Mouse (Mus musculus) stomach, embryonic 16.5 days (tissue): ENCODE results near the gene Myt1. TPM values are rescaled to one million over a fixed set of nuclear protein-coding genes. Genes with fewer than 3 reads are reported as not detected.
A peak's percentile ranks its signal among the peaks of the same experiment; 100 is the strongest.

ENCODE experiments used
- ATAC-seq: fragments of 200-750 bp; cut with Nextera tagmentation; 2 replicates; pipeline ENCODE4 v1.8.0; 2017; ENCODE audit warnings: moderate number of reproducible peaks, moderate TSS enrichment; ENCODE audit not compliant: insufficient read depth, low FRiP score
- H3K27ac ChIP-seq: fragments of 300-500 bp; sonication (generic); 2 replicates; pipeline ENCODE4 v1.5.1; 2014; ENCODE audit warnings: low read length
- H3K27me3 ChIP-seq: fragments of 300-500 bp; sonication (generic); 2 replicates; pipeline ENCODE4 v1.6.1; 2014; ENCODE audit warnings: low read length, control low read depth, mixed read lengths; ENCODE audit not compliant: control insufficient read depth, insufficient read depth
- H3K36me3 ChIP-seq: fragments of 300-500 bp; sonication (generic); 2 replicates; pipeline ENCODE4 v1.6.1; 2014; ENCODE audit warnings: low read length; ENCODE audit not compliant: control insufficient read depth, insufficient read depth
- H3K4me1 ChIP-seq: fragments of 300-500 bp; sonication (generic); 2 replicates; pipeline ENCODE4 v1.6.1; 2014; ENCODE audit warnings: low read length, control low read depth, mixed read lengths; ENCODE audit not compliant: control insufficient read depth, insufficient read depth
- H3K4me2 ChIP-seq: fragments of 300-500 bp; sonication (generic); 2 replicates; pipeline ENCODE4 v1.6.1; 2014; ENCODE audit warnings: low read depth, low read length, mixed read lengths
- H3K4me3 ChIP-seq: fragments of 300-500 bp; sonication (generic); replicated peaks from 2 replicates; pipeline ENCODE4 v1.5.1; 2014; ENCODE audit warnings: mild to moderate bottlenecking, low read length
- H3K9ac ChIP-seq: fragments of 300-500 bp; sonication (generic); 2 replicates; pipeline ENCODE4 v1.6.1; 2014; ENCODE audit warnings: low read length
- H3K9me3 ChIP-seq: fragments of 300-500 bp; sonication (generic); replicated peaks from 2 replicates; pipeline ENCODE4 v1.6.1; 2016; ENCODE audit warnings: low read length, control low read depth; ENCODE audit not compliant: control insufficient read depth
- WGBS: fragments of 180-500 bp; shearing (Covaris S2); extraction: QIAGEN DNeasy Blood & Tissue Kit; methylation state at CpG from one replicate; pipeline ENCODE4 v1.1.7; 2014; 5-methylcytosine and 5-hydroxymethylcytosine counted together
- polyA plus RNA-seq: library from polyadenylated mRNA; unstranded; fragments of >200 nt; fragmentation: Nextera tagmentation; extraction: Ambion mirVana; gene quantifications from 2 replicates; pipeline ENCODE4 v1.2.1, GENCODE M21; 2015

The Myt1 gene
- polyA plus RNA-seq, 1 experiment from 2014 or later = 2.0 TPM

- Histone ChIP-seq H3K4me1 (no peaks in the 10 kb centered on the region), H3K4me3 (no peak overlapping the region), H3K9ac (no peak overlapping the region), H3K9me3 (no peaks in the 10 kb centered on the region), H3K27me3 (no peaks in the 10 kb centered on the region), H3K36me3 (no peaks in the 10 kb centered on the region), H3K27ac (no peak overlapping the region), H3K4me2 (no peak overlapping the region)
- WGBS = 55% methylated on average over 3 of the region's 3 CpGs
- no peak for ATAC-seq
Observed at GRCm38 (mm10) chr2:181730051-181730450, 33.1 kb upstream of the Myt1 start.

- no peak for ATAC-seq
Observed at GRCm38 (mm10) chr2:181752626-181753025, 10.5 kb upstream of the Myt1 start.

GRCm38 (mm10) chr2:181758147-181758725 is 4.9 kb upstream of the Myt1 start:
- no peak overlapping the region for H3K27ac ChIP-seq
- no peak overlapping the region for H3K4me2 ChIP-seq
- H3K9ac ChIP-seq = no peak overlapping the region
- H3K9me3 ChIP-seq = no peaks in the 10 kb centered on the region
- no peaks in the 10 kb centered on the region for H3K4me1 ChIP-seq
- H3K36me3 ChIP-seq = no peaks in the 10 kb centered on the region
- no peak overlapping the region for H3K4me3 ChIP-seq
- no peak for ATAC-seq
- 59% methylated on average over 2 of the region's 2 CpGs for WGBS
- no peaks in the 10 kb centered on the region for H3K27me3 ChIP-seq

More at GRCm38 (mm10) chr2:181752626-181753025, 10.5 kb upstream of the Myt1 start:
- Histone ChIP-seq H3K4me2 (no peak overlapping the region), H3K4me3 (no peak overlapping the region), H3K9me3 (no peaks in the 10 kb centered on the region), H3K9ac (no peak overlapping the region), H3K27me3 (no peaks in the 10 kb centered on the region), H3K4me1 (no peaks in the 10 kb centered on the region), H3K27ac (no peak overlapping the region), H3K36me3 (no peaks in the 10 kb centered on the region)
- 72% methylated on average over 1 of the region's 1 CpGs for WGBS

DNA sequence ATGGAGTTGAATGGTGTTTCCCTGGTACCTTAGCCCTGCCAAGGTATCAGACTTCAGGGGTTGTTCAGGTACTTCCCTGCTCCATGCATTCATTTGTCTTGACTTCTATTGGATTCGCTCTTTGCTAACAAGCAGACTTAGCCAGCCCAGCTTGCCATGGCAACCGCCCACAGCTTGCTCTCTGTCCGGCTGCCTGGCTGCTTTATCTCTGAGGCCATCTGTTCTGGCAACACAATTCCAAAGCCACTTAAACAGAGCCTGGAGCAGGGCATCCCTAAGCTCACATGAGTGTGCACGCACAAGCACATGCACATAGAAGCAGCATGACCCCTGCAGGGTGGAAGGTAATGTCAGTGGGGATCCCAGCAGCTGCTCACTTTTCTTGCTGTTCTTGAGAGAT is 4.1 kb upstream of the Myt1 start:
- Histone ChIP-seq H3K9ac (no peak overlapping the region), H3K4me3 (no peak overlapping the region), H3K4me2 (no peak overlapping the region), H3K4me1 (no peaks in the 10 kb centered on the region), H3K27ac (no peak overlapping the region), H3K27me3 (no peaks in the 10 kb centered on the region), H3K9me3 (no peaks in the 10 kb centered on the region), H3K36me3 (no peaks in the 10 kb centered on the region)
- no peak; the same call in 1 of the 2 replicates for ATAC-seq
- 28% methylated on average over 4 of the region's 4 CpGs for WGBS

DNA sequence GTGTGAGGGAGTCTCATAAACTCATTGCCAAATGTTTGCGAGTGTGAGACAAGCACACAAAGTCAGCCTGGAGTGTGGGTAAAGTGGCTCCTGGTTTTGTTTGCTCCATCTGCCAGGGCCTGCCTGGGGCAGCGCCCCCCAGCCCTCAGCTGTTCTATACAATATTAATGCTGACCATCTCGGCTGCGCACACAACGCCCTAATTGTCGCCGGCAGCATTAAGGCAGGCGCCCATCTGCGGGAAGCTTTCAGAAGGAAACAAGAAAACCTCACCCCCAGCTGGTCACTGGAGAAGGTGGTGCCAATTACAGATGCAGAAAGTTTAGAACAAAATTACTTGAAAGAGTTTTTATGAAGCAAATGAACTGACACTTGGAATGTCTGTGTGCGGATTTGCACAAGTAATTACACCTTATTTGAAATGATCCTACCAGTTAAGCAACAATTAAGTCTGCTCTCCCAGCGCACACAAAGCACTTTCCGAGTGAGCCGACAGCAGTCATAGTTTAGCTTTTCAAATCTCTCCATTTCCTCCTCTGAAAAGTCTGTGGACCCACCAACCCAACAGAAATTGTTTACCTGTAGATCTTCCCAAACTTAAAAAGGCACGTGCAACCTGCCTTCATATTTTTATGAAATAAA is 875 bp downstream of the Myt1 start:
- H3K4me3 ChIP-seq = no peak overlapping the region

DNA sequence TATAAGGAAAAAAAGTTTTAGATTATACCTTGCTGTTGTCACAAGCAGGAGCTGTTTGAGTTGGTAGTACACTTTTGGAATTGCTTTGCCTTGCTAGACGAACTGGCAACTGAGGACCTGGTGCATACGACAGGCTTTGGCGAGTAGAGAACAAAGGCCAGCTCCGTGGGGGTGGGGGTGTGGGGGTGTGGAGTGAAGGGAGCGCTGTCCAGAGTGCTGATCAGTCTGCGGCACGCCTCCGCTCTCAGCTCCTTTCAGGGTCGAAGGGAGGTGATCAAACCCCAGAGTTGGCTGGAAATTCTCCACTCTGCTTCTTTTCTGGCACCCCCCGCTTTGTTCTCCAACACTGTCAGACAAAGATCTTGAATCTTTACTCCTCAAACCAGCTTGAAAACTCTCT is 1.5 kb downstream of the Myt1 start:
- 1% methylated on average over 10 of the region's 10 CpGs for WGBS

More for the DNA sequence above, 875 bp downstream of the Myt1 start:
- H3K4me1 ChIP-seq = no peaks in the 10 kb centered on the region
- no peaks in the 10 kb centered on the region for H3K9me3 ChIP-seq
- no peak overlapping the region for H3K9ac ChIP-seq
- no peak overlapping the region for H3K27ac ChIP-seq
- WGBS = 31% methylated on average over 14 of the region's 14 CpGs
- no peaks in the 10 kb centered on the region for H3K36me3 ChIP-seq
- H3K4me2 ChIP-seq = no peak overlapping the region
- ATAC-seq = no peak
- peaks cover 3% of the 10 kb centered on the region; the same call in 1 of the 2 replicates for H3K27me3 ChIP-seq

DNA sequence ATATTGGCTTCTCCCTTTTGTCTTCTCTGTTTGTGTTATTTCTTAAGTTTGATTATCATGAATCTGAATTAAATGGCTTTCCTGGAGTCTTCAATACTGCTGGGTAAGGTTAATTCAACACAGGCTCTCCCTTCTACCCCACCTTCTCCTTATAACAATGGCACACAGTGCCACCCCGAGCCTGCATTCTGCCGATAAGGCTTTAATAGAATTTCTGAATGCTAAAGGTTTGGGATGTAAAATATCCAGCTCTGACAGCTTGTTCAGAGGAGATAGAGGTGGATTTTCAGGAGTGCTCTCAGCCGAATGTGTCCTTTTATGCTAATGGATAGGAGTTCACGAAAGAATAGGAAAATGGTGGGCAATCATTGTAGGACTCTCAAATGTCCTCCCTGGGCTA is 2.1 kb downstream of the Myt1 start:
- no peaks in the 10 kb centered on the region for H3K9me3 ChIP-seq
- H3K36me3 ChIP-seq = no peaks in the 10 kb centered on the region
- no peak overlapping the region for H3K9ac ChIP-seq
- H3K4me2 ChIP-seq = no peak overlapping the region
- H3K4me3 ChIP-seq = no peak overlapping the region
- H3K27ac ChIP-seq = no peak overlapping the region
- no peak for ATAC-seq
- H3K4me1 ChIP-seq = no peaks in the 10 kb centered on the region
- peaks cover 3% of the 10 kb centered on the region; the same call in 1 of the 2 replicates for H3K27me3 ChIP-seq
- WGBS = 86% methylated on average over 4 of the region's 4 CpGs

More for the DNA sequence above, 1.5 kb downstream of the Myt1 start:
- H3K9ac ChIP-seq = no peak overlapping the region
- no peak for ATAC-seq
- no peak overlapping the region for H3K4me2 ChIP-seq
- no peaks in the 10 kb centered on the region for H3K36me3 ChIP-seq
- H3K27me3 ChIP-seq = peaks cover 3% of the 10 kb centered on the region; the same call in 1 of the 2 replicates
- no peak overlapping the region for H3K4me3 ChIP-seq
- no peak overlapping the region for H3K27ac ChIP-seq
- no peaks in the 10 kb centered on the region for H3K9me3 ChIP-seq
- no peaks in the 10 kb centered on the region for H3K4me1 ChIP-seq

DNA sequence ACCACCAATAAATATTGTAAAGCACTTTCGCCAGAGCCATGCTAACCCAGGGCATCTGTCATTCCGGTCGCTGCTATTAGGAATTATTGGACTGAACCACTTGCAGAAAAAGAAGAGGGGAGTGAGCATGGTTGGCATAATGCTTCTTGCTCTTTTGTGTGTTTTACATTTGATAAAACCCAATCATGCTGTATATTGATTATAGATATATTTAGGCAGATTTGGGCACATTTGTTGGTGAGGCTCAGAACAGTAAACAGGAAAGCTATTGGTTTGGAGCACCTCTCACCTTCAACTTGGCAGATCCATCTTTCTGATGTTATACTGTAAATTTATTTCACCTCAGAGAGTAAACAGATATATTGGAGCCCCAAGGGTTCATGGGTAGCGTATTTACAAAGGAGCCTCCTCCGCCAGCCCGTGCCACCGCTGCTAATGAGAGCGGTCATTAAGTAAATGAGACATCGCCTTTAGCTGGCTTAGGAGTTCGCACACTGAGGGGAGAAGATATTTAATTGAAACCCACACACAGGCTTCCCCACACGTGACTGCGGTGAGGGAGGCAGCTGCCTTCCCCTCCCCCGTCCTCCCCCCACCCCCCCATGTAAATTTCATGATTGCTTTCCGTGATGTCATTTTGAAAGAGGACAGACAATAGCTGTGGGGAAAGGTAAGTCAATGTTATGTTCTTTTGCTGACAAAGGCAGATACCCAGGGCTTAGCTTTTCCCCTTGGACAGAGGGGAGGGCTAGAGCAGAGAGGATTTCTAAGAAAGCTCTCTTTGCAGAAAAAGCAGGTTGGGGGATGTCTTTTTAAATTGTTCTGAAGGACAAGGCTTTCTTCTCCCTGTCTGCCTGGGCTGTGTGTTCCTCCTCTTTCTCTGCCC is 3.8 kb downstream of the Myt1 start:
- Histone ChIP-seq H3K36me3 (no peaks in the 10 kb centered on the region), H3K27me3 (peaks cover 3% of the 10 kb centered on the region; the same call in 1 of the 2 replicates), H3K4me1 (no peaks in the 10 kb centered on the region), H3K9ac (no peak overlapping the region), H3K9me3 (no peaks in the 10 kb centered on the region), H3K27ac (no peak overlapping the region), H3K4me2 (no peak overlapping the region), H3K4me3 (no peak overlapping the region)
- 46% methylated on average over 14 of the region's 14 CpGs for WGBS
- ATAC-seq = peak; percentile 13; the same call in 1 of the 2 replicates

GRCm38 (mm10) chr2:181768451-181768850 is 5.3 kb downstream of the Myt1 start:
- no peak for ATAC-seq
- Histone ChIP-seq H3K4me2 (no peak overlapping the region), H3K27me3 (peaks cover 3% of the 10 kb centered on the region; the same call in 1 of the 2 replicates), H3K27ac (no peak overlapping the region), H3K9ac (no peak overlapping the region), H3K36me3 (no peaks in the 10 kb centered on the region), H3K4me1 (no peaks in the 10 kb centered on the region), H3K4me3 (no peak overlapping the region), H3K9me3 (no peaks in the 10 kb centered on the region)
